Mouse (Mus musculus) ovary, postnatal 14 days (tissue): ENCODE measurements around the gene Rhno1.

Experiments
- DNase-seq: peaks from one replicate; pipeline ENCODE4 v3.0.0; 2022; ENCODE audit warnings: low spot score

Gene Rhno1

DNA sequence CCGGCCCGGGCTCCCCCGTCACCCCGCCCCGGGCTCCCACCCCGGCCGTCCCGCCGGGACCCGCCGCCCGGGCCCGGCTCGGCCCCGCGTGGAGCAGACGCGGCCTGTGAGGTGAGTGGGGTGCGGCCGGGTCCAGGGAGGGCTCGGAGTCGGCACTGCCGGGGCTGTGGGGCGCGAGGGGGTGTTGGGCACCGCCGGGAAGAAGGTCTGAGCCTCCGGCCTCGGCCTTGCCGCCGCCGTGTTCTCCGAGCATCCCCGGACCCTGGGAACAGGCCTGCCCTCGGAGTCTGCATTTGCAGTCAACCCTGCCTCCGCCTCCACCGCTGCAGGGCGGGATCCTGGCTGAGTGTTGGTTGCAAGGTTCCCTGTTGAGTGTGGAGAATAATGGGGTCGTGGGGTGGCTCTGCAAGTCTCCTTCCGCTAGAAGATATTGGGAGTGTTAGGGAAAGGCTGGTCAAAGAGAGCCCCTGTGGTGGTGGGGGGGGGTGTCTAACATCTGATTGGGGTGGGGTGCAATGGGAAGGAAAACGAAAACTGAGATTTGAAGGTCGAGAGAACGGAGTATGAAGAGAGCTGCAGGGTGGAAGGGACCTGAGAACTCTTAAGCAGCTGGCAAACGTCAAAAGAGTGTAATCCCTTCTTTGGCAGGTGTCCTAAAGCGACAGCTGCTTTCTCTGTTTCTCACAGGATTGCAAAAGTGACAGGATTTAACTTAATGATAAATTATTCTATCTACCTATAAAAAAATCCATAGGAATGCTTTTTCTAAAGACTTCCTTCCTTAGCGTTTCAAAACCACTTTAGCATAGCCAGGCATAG lies 505 bp upstream of the Rhno1 start:
- no peak for DNase-seq

DNA sequence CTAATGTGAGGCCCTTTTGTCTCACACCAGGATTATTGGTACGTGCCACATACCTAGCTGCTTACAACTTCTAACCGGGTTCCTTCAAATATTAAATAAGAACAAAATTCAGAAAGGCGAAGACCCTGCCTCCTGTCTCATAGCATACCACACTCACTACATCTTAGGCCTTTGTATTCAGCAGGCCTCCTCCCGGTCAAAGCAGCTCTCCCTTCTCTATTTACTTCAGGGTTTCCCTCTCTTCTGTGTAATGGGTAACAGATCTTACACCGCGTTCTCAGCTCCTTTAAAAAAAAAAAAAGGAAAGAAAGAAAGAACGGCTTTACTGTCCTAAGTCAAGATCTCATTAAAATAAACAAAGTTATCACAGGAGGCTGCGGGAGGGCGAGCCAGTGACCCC lies 810 bp downstream of the Rhno1 start:
- DNase-seq, result no peak

DNA sequence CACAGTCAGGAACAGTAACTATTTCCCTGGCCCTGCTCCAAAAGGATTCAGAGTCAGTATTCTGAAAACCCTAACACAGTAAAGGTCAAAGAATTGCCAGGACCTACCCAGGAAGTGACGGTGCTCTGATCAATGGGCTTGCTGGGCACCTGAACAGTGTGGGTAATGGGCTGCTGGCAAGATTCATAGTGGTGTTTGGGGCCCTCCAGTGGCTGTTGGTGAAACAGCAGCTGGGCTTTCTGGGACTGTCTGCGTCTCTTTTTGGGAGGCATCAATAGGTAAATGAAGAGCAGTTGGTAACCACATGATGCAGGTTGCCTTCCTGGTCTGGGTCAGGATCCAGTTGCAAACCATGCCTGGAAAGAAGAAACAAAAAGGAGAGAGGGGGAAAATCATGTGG lies 3.7 kb downstream of the Rhno1 start:
- DNase-seq, result peak; percentile 56

DNA sequence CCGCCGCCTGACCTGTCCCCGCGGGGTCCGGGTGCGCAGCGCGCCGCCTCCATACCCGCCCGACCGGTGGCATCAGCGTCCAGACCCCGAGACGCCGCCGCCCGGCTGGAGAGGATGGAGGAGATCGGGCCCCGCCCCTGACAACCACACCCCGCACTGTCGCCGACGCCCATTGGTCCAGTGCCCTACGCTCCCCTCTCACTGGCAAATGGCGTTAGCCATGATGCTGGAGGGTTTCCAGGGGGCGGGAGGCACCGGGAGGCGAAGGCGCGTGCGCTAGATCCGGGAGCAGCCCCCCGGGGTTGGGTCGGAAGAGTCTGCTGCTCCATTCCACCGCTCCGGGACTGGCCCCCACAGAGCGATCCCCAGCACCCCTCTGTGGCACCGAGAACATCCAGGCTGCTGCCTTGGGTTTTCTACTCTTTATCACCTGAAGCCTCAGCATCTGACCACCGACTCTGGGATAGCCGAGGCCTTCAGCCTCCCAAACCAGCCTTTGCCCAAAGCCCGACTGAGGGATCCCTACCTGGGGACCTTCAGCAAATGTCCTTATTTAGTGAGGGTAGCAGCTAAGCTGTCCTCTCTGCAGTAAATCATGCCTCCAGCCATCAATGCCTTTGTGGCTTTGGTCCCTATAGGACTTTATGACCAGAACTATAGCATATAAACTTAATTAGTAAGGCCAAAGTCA lies 6.8 kb downstream of the Rhno1 start, which contains the start of gene Tulp3:
TSS of gene Tulp3 (minus strand) at position 126 of the 691 bp plus-strand sequence.
- peak; percentile 95 for DNase-seq

DNA sequence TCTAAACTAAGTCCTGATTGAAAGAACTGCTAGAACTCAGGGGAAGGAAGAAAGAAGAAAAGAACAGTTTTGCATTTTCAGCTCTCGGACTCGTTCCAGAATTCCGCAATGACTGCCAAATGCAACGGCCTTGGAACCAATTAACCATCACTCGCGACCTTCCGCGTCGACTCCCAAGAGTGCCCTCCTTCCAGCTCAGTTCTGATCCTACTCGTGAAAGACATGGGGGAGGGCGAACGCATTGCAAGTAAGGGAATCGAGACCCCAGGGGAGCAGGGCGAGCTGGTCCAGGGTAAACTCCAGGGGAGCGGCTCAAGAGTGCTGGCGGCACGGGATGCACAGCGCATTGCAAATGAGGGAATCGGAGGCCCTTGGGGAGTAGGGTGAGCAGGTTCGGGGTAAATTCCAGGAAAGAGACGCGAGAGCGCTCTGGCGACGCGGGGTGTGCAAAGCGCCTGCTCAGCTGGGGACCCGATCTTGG lies 7.5 kb downstream of the Rhno1 start:
- DNase-seq, result peak; percentile 31

DNA sequence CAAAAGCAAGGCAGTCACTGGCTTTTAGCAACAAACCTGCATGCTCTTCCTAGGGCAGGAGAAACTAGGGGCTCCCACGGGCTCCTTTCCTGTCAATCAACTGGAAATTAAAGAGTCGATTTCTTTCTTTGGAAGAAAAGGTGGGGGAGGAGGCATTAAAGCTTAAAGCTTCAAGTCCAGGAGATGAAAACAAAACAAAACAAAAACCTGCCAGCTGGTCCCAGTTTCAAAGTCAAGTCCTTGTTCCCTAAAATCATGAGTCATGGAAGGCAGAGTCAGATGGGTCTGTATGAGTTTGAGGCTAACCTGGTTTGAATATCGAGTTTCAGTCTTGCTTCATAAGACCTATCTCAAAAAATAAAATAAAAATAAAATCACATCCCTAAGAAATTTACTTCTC lies 8.6 kb downstream of the Rhno1 start:
- DNase-seq, result no peak

DNA sequence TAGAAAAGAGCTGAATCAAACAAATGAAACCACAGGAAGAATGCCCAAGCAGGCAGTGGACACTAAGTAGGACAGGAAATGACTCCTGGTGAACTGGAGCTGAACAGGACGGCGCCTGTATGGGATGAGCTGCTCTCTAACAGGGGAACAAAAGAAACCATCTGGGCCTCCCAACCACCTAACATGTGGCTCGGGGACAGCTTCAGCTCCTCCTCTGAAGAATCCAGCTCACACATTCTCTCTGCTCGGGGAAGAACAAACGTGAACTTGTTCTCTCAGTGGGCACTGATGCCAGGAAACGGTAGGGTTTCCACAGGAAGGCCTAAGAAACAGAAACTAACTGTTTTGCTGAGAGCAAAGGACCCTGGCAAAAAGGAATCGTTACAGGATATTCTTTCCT lies 13.0 kb downstream of the Rhno1 start:
- no peak for DNase-seq

DNA sequence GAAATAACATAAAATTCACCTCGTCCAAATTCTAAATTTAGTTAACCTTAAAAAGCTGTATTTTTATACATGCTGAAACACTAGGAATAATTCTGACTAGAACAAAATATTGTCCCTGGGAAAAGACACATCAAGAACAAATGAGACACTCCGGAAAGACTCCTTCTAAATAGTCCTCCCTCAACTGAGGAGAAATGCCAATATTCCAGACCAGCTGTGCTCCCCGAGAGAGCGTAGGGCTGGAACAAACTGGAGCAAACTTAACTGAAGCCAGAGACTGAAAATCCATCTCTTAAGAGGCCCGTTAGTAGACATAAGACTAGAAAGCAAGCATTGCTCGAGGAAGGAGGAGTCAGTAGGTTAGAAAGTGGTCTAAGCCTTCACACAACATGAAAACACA lies 15.9 kb downstream of the Rhno1 start:
- DNase-seq, result no peak

DNA sequence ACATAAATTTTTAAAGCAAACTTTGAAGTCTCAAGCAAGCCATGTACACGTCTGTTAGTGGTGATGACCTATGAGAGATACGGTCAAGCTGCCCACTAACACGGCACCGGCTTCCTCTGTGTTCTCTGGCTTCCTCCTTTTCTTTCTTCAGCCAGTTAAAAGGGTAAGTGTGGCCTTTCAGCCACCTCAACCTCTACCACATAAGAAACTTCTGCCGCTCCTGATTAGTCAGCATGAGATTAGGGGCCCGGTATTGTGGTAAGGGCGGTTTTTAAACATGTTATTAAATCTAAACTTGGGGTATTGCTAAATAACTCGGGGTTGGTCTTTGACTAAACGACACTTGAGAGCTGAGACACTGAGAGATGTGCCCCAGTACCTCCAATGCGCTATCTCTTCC lies 17.1 kb downstream of the Rhno1 start:
- no peak for DNase-seq

DNA sequence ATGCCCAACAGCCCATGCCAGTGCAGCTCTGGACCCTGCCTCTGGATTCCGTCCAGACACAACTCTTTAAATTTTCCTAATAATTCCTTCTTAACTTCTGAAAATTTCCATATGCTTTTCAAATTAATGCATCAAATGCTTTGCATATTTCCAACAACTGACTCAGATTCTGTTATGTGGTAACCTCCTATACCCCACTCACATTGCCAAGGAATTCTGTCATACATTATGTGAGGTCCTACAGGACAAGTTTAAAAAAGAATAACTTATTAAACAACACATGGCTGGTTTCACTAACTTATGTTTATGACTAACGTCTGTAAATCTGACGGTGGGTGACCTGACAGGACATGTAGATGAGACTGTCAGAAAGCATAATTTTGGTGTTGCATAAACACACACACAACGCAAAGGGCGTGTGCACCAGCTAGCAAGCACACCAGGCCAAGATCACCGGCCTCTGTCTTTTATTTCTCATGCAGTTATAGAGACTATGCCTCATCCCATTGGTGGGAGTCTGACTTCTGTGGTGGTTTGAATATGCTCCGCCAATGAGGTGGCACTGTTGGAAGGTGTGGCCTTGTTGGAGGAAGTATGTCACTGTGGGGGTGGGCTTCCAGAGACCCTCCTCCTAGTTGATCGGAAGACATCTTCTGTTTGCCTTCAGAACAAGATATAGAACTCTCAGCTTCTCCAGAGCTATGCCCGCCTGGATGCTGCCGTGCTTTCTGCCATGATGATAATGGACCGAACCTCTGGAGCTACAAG lies 20.6 kb downstream of the Rhno1 start:
- no peak for DNase-seq

DNA sequence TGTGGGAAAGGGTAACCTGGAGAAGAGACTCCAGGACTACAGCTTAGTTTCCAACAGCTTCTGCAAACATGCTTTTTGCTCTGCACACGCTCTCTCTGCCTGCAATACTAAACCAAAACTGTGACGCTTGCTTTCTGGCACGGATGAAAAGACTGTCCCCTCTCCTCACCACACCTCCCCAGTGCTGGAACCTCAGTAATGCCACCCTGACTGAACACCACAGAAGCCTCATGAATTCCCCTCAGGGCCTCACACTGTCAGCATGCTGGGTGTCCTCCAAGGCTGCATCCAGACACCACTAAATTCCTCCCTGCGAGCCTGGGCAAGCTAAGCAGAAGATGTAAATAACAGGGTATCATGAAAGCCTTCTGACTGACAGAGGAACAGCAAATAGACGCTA lies 23.8 kb downstream of the Rhno1 start:
- no peak for DNase-seq

DNA sequence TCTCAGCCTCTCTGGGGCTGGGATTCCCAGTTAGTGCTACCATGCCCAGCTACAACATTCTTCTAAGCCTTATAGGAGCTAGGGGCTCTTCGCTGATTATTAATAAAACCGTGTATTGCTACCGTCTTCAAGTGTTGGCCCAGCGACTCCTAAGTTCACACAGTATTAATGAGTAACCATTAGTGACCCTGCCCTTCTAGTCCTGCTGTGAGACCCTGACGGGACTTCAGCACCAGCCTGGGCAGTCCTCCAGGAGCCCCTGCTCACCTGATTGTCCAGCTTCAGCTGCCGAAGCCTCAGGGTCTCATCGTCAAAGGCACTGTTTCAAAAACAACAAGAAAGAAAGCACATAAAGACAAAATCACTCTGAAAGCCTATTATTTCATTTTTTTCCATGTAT lies 25.2 kb downstream of the Rhno1 start:
- DNase-seq, result no peak

DNA sequence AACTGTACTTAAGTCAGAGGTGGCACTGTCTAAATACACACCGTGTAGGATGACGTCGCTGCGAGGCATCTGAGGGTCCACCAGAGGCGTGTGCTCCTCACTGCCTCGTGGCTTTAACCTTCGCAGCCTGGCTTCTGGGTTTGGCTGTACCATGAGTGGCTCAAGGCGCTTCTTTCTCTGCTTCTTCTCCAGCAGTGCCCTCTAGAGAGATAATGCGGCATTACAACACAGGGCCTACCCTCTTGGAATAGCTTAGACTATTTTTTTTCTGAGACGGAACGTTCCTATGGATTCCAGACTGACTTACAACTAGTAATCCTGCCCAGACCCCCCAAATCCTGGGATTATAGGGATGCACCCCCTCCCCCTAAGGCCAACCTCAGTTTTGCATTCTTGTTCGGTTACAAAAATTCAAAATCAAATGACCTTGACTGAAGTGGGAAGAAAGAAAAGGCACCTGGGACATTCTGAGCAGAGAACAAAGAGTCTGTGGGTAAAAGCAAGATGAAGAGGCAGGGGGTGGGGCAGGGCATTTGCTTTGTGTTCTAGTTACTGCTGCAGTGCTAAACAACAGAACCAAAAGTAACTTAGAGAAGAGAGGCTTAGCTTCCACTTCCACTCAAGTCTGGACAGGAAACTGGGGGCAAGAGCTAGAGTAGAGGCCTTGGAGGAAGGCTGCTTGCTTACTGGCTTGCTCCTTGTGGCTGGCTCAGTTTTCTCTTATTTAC lies 28.1 kb downstream of the Rhno1 start:
- peak; percentile 69 for DNase-seq

DNA sequence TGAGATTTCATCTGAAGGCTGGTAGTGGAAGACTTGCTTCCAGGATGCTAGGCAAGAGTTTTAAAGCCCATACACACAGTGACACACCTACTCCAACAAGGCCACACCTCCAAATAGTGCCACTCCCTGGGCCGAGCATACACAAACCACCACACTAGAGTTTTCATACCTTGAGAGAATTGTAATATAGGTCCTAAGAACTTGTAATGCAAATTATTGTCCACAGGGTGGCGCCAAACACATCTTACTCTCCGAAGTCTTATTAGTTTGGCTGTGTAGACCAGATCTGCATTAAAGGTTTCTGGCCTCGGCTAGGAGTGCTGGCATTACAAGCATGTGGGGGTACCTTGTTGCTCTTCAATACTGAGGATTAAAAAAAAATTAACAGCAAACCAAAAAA lies 44.4 kb downstream of the Rhno1 start:
- peak; percentile 47 for DNase-seq

DNA sequence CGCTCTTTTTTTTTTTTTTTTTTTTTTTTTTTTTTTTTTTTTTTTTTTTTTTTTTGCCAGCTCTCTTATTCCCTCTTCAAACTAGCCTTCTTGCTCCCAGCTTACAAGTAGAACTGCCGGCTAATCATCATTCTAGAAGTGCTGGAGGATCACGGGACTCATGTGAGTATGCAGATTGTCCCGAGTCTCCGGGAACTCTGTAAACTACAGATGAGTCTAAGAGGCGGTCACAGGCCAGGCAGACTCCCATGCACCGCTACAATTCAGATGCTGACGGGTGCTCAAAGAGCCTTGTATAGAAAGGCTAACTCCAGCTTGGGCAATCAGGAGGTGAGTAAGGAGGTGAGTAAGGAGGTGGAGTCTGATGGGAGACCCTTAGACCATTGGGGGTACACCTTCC lies 47.1 kb downstream of the Rhno1 start:
- no peak for DNase-seq

DNA sequence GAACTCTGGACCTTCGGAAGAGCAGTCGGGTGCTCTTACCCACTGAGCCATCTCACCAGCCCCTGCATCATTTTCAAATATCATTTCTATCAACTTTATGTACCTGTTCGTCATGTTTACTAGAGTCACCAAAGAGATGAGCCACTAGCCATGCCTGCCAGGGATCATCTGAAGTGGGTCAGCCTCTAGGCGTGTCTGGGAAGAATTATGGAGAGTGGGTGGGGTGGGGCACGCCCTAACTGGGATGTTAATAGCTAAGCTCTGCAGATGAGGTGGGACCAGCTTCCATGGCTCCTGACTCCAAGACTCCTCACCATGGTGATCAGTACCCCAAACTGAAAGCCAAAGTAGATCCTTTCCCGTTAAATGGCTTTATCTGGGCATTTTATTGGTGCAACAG lies 47.9 kb downstream of the Rhno1 start:
- DNase-seq, result no peak

DNA sequence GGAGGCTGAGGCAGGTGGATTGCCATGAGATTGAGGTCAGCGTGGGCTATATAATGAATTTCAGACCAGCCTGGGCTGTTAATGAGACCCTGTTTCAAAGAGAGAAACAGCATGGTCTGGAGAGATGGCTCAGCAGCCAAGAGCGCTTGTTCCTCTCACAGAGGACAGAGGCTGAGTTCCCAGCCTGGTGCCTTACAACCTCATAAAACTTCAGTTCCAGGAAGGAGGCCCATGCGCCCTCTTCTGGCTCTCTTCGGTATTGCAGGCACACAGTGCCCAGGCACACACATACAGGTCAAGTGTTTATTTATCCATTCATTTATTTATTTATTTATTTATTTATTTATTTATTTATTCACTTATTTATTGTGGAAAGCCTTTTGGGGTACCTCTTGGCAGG lies 54.4 kb downstream of the Rhno1 start:
- peak; percentile 29 for DNase-seq
